Mouse (Mus musculus): ENCODE results near the gene Kcnq2. TPM values are rescaled to one million over a fixed set of nuclear protein-coding genes. Genes with fewer than 3 reads are reported as not detected.

Gene Kcnq2
- total RNA-seq, 2 experiments from 2014 or later: not detected

- ATAC-seq (replicated peaks; ENCODE audit: low FRiP score, low TSS enrichment, poor library complexity, severe bottlenecking): no peak
Observed at GRCm38 (mm10) chr2:181148318-181148955, 13.3 kb upstream of the Kcnq2 start.

GRCm38 (mm10) chr2:181147546-181148317, 12.6 kb upstream of the Kcnq2 start:
- no peak for ATAC-seq (replicated peaks; ENCODE audit: low FRiP score, low TSS enrichment, poor library complexity, severe bottlenecking)

GRCm38 (mm10) chr2:181146976-181147545, 12.0 kb upstream of the Kcnq2 start:
- ATAC-seq (replicated peaks; ENCODE audit: low FRiP score, low TSS enrichment, poor library complexity, severe bottlenecking): no peak

- no peak for ATAC-seq (replicated peaks; ENCODE audit: low FRiP score, low TSS enrichment, poor library complexity, severe bottlenecking)
Observed at GRCm38 (mm10) chr2:181144675-181145074, 9.6 kb upstream of the Kcnq2 start.

- ATAC-seq (replicated peaks; ENCODE audit: low FRiP score, low TSS enrichment, poor library complexity, severe bottlenecking): no peak
Observed at GRCm38 (mm10) chr2:181143509-181144276, 8.6 kb upstream of the Kcnq2 start.

- no peak for ATAC-seq (replicated peaks; ENCODE audit: low FRiP score, low TSS enrichment, poor library complexity, severe bottlenecking)
Observed at GRCm38 (mm10) chr2:181142703-181143135, 7.6 kb upstream of the Kcnq2 start.

- ATAC-seq (replicated peaks; ENCODE audit: low FRiP score, low TSS enrichment, poor library complexity, severe bottlenecking): no peak
Observed at GRCm38 (mm10) chr2:181139641-181140193, 4.6 kb upstream of the Kcnq2 start.

GRCm38 (mm10) chr2:181136934-181137333, 1.8 kb upstream of the Kcnq2 start:
- peak; percentile 71; the same call in 1 of the 2 replicates for ATAC-seq (replicated peaks; ENCODE audit: low FRiP score, low TSS enrichment, poor library complexity, severe bottlenecking)

GRCm38 (mm10) chr2:181135446-181135818, 332 bp upstream of the Kcnq2 start:
- no peak for ATAC-seq (replicated peaks; ENCODE audit: low FRiP score, low TSS enrichment, poor library complexity, severe bottlenecking)

- no peak for ATAC-seq (replicated peaks; ENCODE audit: low FRiP score, low TSS enrichment, poor library complexity, severe bottlenecking)
Observed at GRCm38 (mm10) chr2:181133837-181134590, 1.1 kb downstream of the Kcnq2 start.

- no peak for ATAC-seq (replicated peaks; ENCODE audit: low FRiP score, low TSS enrichment, poor library complexity, severe bottlenecking)
Observed at GRCm38 (mm10) chr2:181130245-181130644, 4.9 kb downstream of the Kcnq2 start.

- ATAC-seq (replicated peaks; ENCODE audit: low FRiP score, low TSS enrichment, poor library complexity, severe bottlenecking): no peak
Observed at GRCm38 (mm10) chr2:181128963-181129362, 6.1 kb downstream of the Kcnq2 start.

GRCm38 (mm10) chr2:181127786-181128185, 7.3 kb downstream of the Kcnq2 start:
- ATAC-seq (replicated peaks; ENCODE audit: low FRiP score, low TSS enrichment, poor library complexity, severe bottlenecking): no peak

- no peak for ATAC-seq (replicated peaks; ENCODE audit: low FRiP score, low TSS enrichment, poor library complexity, severe bottlenecking)
Observed at GRCm38 (mm10) chr2:181125726-181126455, 9.2 kb downstream of the Kcnq2 start.

GRCm38 (mm10) chr2:181122642-181123041, 12.5 kb downstream of the Kcnq2 start:
- ATAC-seq (replicated peaks; ENCODE audit: low FRiP score, low TSS enrichment, poor library complexity, severe bottlenecking): no peak

- no peak for ATAC-seq (replicated peaks; ENCODE audit: low FRiP score, low TSS enrichment, poor library complexity, severe bottlenecking)
Observed at GRCm38 (mm10) chr2:181120922-181121449, 14.1 kb downstream of the Kcnq2 start.

- no peak for ATAC-seq (replicated peaks; ENCODE audit: low FRiP score, low TSS enrichment, poor library complexity, severe bottlenecking)
Observed at GRCm38 (mm10) chr2:181119952-181120351, 15.1 kb downstream of the Kcnq2 start.

- ATAC-seq (replicated peaks; ENCODE audit: low FRiP score, low TSS enrichment, poor library complexity, severe bottlenecking): no peak
Observed at GRCm38 (mm10) chr2:181116436-181116835, 18.7 kb downstream of the Kcnq2 start.
